Mouse (Mus musculus): ENCODE measurements around the gene Oscp1. TPM values are rescaled to one million over a fixed set of nuclear protein-coding genes. Genes with fewer than 3 reads are reported as not detected.

Oscp1 gene
- 65.4 and 83.2 TPM in 2 replicates for polyA plus RNA-seq (2021; fragmentation: Nextera tagmentation)
- long read RNA-seq, experiment 1, full-length matches to known transcripts = 194 of 223 reads
- long read RNA-seq, experiment 1, partial matches to known transcripts = 8 of 223 reads
- long read RNA-seq, experiment 1, other reads (novel, unspliced or antisense) = 21 of 223 reads
- long read RNA-seq, experiment 2, full-length matches to known transcripts = 81 of 105 reads
- long read RNA-seq, experiment 2, partial matches to known transcripts = 12 of 105 reads
- long read RNA-seq, experiment 2, other reads (novel, unspliced or antisense) = 12 of 105 reads

DNA sequence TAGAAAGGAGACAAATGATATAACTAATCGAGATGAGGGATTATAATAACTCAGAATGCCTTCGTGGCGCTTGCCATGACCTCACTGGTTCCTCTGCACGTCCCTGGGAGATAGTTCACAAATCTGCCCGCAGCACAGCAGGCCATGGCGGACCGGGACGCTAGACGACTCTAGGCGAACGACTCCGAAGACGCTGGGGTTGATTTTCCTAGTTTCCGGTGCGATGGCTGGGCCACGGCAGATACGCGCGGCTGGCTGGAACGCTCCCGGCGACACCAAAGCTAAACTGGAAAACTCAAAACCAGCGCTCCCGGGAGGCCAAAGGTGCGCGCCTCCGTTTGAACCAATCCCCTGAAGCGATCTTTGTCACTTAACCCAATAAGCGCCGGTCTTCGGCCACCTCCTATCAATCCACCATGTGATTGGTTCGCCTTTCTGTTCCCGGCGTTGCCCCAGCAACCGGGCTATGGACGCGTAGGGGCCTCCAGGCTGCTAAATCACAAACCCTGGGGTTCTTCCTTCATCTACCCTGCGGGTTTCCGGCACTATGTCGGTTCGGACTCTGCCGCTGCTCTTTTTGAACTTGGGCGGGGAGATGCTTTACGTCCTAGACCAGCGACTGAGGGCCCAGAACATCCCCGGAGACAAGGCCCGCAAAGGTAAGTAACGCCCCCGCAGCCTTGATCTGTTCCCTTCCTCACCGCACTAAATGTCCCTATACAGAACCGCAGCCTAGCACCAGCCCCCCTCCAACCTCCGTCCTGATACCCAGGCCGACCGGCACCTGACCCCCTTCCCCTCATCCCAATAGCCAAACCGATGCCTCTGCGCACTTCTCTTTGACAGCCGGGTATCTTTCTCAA is at the start of gene Oscp1:
TSS of gene Oscp1 (plus strand) at position 432 of the 863 bp plus-strand sequence.

GRCm38 (mm10) chr4:126024303-126024900 is 34.0 kb upstream of the Oscp1 start, which contains the start of gene Csf3r:
Csf3r (plus strand) TSS chr4:126024550.

DNA sequence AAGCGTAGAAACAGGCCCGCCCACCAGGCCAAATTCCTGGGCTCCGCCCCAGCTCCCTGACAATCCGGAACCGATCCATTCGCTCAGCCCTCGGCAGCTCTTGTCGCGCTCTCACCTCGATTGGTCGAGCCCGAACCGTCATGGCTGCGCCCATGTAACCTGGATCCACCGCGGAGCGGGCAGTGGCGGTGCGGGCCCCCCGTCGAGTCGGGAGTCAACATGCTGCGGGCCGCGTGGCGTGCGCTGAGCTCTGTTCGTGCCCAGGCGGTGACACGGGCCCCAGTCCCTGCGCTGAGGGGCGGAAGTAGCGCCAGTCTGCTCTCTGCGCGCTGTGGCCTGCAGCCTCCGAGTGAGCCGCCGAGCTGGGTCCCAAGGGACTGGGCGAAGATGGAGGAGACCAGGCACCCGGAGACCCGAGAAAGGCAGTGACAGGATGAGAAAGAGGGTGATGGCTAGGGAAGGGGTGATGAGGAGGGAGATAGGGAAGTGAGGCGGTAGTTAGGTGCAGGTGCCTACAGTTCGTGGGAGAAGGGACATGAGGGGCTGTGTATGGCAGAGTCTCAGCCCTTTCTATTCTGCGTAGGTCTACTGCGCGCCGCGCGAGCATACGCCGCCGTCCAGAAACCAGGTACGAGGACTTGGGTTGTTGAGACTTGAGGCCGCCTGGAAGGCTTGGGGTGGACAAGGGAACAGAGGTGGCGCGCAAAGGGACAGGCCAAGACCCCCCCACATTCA is 11.3 kb upstream of the Oscp1 start, which contains the start of gene Mrps15:
TSS of gene Mrps15 (plus strand) at position 75 of the 735 bp plus-strand sequence.

GRCm38 (mm10) chr4:126096464-126097111 is 38.2 kb downstream of the Oscp1 start, which contains the start of gene Lsm10:
Lsm10 (plus strand) TSS chr4:126096623.

DNA sequence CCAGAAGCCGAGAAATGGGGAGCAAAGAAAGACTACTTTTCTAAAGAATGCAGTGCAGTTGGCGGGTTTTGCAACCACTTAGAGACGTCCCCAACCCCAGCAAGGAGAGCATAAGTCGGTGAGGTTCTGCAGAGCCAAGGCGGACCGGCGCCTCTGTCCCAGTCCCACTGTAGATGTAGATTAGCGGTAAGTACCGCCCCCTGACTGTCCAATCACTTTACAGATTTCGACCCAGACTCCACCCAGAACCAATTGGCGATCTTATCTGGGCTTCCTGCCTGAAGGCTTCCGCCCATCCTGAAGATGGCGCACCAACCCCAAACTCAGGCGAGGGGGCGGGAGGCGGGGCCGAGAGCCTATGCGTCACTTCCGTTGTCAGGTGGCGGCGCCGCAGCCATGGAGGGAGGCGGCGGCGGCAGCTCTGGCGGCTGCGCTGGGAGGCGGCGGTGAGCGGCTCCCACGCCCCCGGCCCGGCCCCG is 45.3 kb downstream of the Oscp1 start, which contains the start of gene Stk40:
TSS of gene Stk40 (plus strand) at position 368 of the 479 bp plus-strand sequence.

Other genes starting within 250 kb of the Oscp1 start
- 1.5 and 2.0 TPM in 2 replicates for gene Csf3r, start 34.0 kb upstream of the Oscp1 start, polyA plus RNA-seq (2021; fragmentation: Nextera tagmentation)
- gene Mrps15, start 11.6 kb upstream of the Oscp1 start, polyA plus RNA-seq (2021; fragmentation: Nextera tagmentation) = 101 and 105 TPM in 2 replicates
- gene Lsm10, start 38.1 kb downstream of the Oscp1 start, polyA plus RNA-seq (2021; fragmentation: Nextera tagmentation) = 26.2 and 39.1 TPM in 2 replicates
- gene Stk40, start 45.4 kb downstream of the Oscp1 start, polyA plus RNA-seq (2021; fragmentation: Nextera tagmentation) = 3.8 and 13.2 TPM in 2 replicates
- 6.0 and 6.6 TPM in 2 replicates for gene Eva1b, start 89.2 kb downstream of the Oscp1 start, polyA plus RNA-seq (2021; fragmentation: Nextera tagmentation)
- 0.35 and 0.39 TPM in 2 replicates for gene Sh3d21, start 104.9 kb downstream of the Oscp1 start, polyA plus RNA-seq (2021; fragmentation: Nextera tagmentation)
- 41.6 and 45.4 TPM in 2 replicates for gene Thrap3, start 144.2 kb downstream of the Oscp1 start, polyA plus RNA-seq (2021; fragmentation: Nextera tagmentation)
- gene Map7d1, start 197.8 kb downstream of the Oscp1 start, polyA plus RNA-seq (2021; fragmentation: Nextera tagmentation) = 24.3 and 105 TPM in 2 replicates
- gene Trappc3, start 203.8 kb downstream of the Oscp1 start, polyA plus RNA-seq (2021; fragmentation: Nextera tagmentation) = 73.5 and 74.6 TPM in 2 replicates
- gene Col8a2, start 228.2 kb downstream of the Oscp1 start, polyA plus RNA-seq (2021; fragmentation: Nextera tagmentation) = 0.32 and 0.48 TPM in 2 replicates

Measured in left cerebral cortex, adult 6 months (tissue).